Mouse (Mus musculus) forebrain, embryonic 13.5 days (tissue): ENCODE results near the gene Ache. TPM values are rescaled to one million over a fixed set of nuclear protein-coding genes. Genes with fewer than 3 reads are reported as not detected.
"Not testable (repeated sequence)": the region's sequence is repeated elsewhere in the genome, so short reads cannot be mapped to it uniquely, and the experiment has no call there.

ENCODE experiments used
- ATAC-seq: fragments of 200-750 bp; cut with Nextera tagmentation; 2 replicates; pipeline ENCODE4 v1.8.0; 2017
- H3K27ac ChIP-seq: fragments of 300-500 bp; sonication (generic); 2 replicates; pipeline ENCODE4 v1.5.1; 2015; ENCODE audit warnings: inconsistent platforms, mild to moderate bottlenecking, moderate library complexity
- H3K27me3 ChIP-seq: fragments of 300-500 bp; sonication (generic); 2 replicates; pipeline ENCODE4 v1.6.1; 2015; ENCODE audit warnings: mild to moderate bottlenecking, inconsistent platforms
- H3K36me3 ChIP-seq: fragments of 300-500 bp; sonication (generic); 2 replicates; pipeline ENCODE4 v1.6.1; 2015; ENCODE audit warnings: mild to moderate bottlenecking, inconsistent platforms; ENCODE audit not compliant: poor library complexity, severe bottlenecking
- H3K4me1 ChIP-seq: fragments of 300-500 bp; sonication (generic); 2 replicates; pipeline ENCODE4 v1.6.1; 2015; ENCODE audit warnings: inconsistent platforms
- H3K4me2 ChIP-seq: fragments of 300-500 bp; sonication (generic); 2 replicates; pipeline ENCODE4 v1.6.1; 2015; ENCODE audit warnings: inconsistent platforms, mild to moderate bottlenecking, moderate library complexity
- H3K4me3 ChIP-seq: fragments of 300-500 bp; sonication (generic); 2 replicates; pipeline ENCODE4 v1.5.1; 2015; ENCODE audit warnings: mild to moderate bottlenecking, inconsistent platforms
- H3K9ac ChIP-seq: fragments of 300-500 bp; sonication (generic); 2 replicates; pipeline ENCODE4 v1.6.1; 2015; ENCODE audit warnings: mild to moderate bottlenecking, inconsistent platforms
- H3K9me3 ChIP-seq: fragments of 300-500 bp; sonication (generic); replicated peaks from 2 replicates; pipeline ENCODE4 v1.6.1; 2016; ENCODE audit warnings: inconsistent platforms
- WGBS: fragments of 180-500 bp; shearing (Covaris S2); methylation state at CpG from one replicate; pipeline ENCODE4 v1.1.7; 2015; 5-methylcytosine and 5-hydroxymethylcytosine counted together
- polyA plus RNA-seq: library from polyadenylated mRNA; unstranded; fragments of >200 nt; fragmentation: Nextera tagmentation; extraction: Ambion mirVana; gene quantifications from 2 replicates; pipeline ENCODE4 v1.2.1, GENCODE M21; 2015

Gene Ache
- polyA plus RNA-seq: 2.7 and 4.1 TPM in 2 replicates

- Histone ChIP-seq H3K27me3 (peaks cover 52% of the 10 kb centered on the region), H3K4me2 (peak within 1 kb of the TSS; percentile 94), H3K9me3 (no peaks in the 10 kb centered on the region), H3K9ac (peak within 1 kb of the TSS; percentile 66), H3K4me1 (peaks cover 24% of the 10 kb centered on the region), H3K4me3 (peak within 1 kb of the TSS; percentile 49), H3K36me3 (no peaks in the 10 kb centered on the region), H3K27ac (no peak within 1 kb of the TSS; the same call in 1 of the 2 replicates)
- peak; percentile 59 for ATAC-seq
- WGBS: 1% methylated on average over 40 of the region's 40 CpGs
Observed at GRCm38 (mm10) chr5:137287032-137287952, at the start of gene Ache. Gene Ache, plus strand, starts transcription at chr5:137287519.

DNA sequence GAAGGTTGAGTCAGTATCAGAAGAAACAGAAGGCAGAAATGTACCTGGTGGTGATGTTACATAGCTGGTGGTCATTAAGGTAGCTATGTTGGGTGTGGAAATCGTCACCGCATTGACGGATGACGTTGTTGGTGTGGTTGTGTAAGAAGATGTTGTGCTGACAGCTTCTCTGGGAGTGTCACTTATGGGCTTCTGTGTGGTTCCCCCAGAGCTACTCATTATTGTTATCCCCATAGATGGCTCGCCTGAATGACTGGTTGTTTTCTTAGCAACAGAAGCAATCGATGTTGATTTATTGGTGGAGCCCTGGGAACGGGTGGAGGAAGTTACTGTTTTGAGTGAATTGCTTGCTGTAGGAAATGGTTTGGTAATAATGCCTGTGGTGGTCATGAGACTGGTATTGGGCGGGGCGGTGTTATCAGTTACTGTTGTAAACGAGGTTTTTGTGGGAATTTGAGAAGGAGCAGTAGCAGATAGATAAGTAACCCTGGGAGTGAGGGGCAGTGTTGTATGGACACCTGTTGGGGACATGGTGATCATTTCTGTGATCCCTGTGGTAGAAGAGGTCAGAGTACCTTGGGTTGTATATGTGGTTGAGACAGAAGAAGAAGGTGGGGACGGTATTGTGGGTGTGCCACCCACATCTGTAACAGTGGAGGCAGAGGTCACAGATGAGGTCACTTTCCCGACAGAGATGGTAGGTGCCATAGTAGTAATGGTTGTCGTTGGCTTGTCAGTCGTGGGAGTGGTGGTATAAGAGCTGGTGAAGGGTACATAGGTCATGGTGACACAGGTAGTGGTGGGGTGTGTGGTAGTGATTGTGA lies 23.2 kb upstream of the Ache start:
- Histone ChIP-seq H3K9ac (no peak overlapping the region), H3K9me3 (no peaks in the 10 kb centered on the region), H3K4me3 (no peak overlapping the region), H3K36me3 (no peaks in the 10 kb centered on the region), H3K27me3 (no peaks in the 10 kb centered on the region), H3K27ac (no peak overlapping the region), H3K4me2 (no peak overlapping the region), H3K4me1 (0 out of 2 replicates have a peak, but pooled peaks cover 4% of the 10 kb centered on the region)
- no peak for ATAC-seq
- 88% methylated on average over 14 of the region's 14 CpGs for WGBS

DNA sequence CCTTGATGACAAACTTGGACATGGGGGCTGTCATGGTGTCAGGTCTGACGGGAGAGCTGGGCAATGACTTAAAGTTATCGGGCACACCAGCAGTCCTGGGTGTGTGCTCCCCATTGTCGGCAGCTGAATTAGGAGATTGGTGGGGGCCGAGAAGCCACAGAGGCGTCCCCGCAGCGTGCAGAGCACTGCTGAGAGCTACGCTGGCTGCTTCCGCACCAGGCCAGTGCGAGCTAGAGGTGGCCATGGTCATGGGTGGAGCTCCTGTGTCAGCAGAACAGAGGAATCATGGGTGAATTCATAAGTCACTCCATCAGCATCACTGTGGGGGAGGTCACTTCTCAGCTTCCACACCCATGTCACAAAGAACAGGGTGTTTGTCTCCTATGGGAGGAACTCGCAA lies 22.5 kb upstream of the Ache start:
- 92% methylated on average over 11 of the region's 11 CpGs for WGBS

DNA sequence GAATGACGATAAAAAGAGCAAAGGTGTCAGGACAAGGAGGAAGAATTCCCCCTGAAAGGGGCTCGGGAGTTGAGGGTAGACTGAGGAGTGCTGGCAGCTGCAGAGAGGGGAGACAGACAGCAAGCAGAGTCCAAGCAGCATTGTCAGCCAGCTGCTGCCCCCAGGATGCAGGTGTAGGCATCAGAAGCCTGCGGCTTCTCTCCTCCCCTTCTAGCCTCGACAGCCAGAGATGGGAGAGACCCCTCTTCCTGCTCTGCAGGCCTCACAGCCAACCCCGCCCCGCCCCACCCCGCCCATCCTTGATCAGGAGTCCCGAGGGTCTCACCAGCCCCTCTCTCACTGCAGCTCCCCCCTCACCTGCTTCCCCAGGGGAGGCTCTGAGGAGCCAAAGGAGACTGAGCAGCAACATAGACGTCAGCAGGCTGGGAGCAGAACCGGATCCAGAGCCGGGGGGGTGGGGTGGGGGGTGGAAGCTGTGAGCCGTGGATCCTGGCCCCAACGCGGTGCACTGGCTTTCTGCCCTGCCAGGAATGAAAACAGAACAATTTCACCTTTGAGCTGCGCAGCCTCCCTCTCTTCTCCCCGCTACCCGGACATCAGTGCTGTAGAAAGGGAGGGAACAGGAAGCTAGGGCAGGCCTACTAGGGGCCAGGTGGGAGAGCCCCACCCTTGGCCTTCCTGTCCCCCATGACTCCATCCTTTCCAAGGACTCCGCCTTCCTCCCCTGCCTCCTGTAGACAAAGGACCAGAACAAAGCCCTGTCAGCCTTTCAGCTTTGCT lies 19.0 kb upstream of the Ache start:
- Histone ChIP-seq H3K4me3 (no peak overlapping the region), H3K9me3 (peaks cover 6% of the 10 kb centered on the region), H3K27me3 (no peaks in the 10 kb centered on the region), H3K36me3 (no peaks in the 10 kb centered on the region), H3K4me2 (no peak overlapping the region), H3K27ac (no peak overlapping the region), H3K9ac (no peak overlapping the region), H3K4me1 (0 out of 2 replicates have a peak, but pooled peaks cover 4% of the 10 kb centered on the region)
- 42% methylated on average over 14 of the region's 18 CpGs for WGBS
- no peak for ATAC-seq

More for the DNA sequence above, 22.5 kb upstream of the Ache start:
- no peak overlapping the region for H3K4me3 ChIP-seq
- H3K27me3 ChIP-seq: no peaks in the 10 kb centered on the region
- 0 out of 2 replicates have a peak, but pooled peaks cover 4% of the 10 kb centered on the region for H3K4me1 ChIP-seq
- no peak overlapping the region for H3K4me2 ChIP-seq
- no peaks in the 10 kb centered on the region for H3K36me3 ChIP-seq
- H3K9ac ChIP-seq: no peak overlapping the region
- no peak overlapping the region for H3K27ac ChIP-seq
- ATAC-seq: no peak
- no peaks in the 10 kb centered on the region for H3K9me3 ChIP-seq

- Histone ChIP-seq H3K9ac (no peak overlapping the region), H3K27ac (no peak overlapping the region), H3K4me1 (no peaks in the 10 kb centered on the region), H3K9me3 (peaks cover 8% of the 10 kb centered on the region), H3K27me3 (0 out of 2 replicates have a peak, but pooled peaks cover 4% of the 10 kb centered on the region), H3K4me3 (no peak overlapping the region), H3K4me2 (no peak overlapping the region), H3K36me3 (no peaks in the 10 kb centered on the region)
- ATAC-seq: no peak
- 50% methylated on average over 18 of the region's 18 CpGs for WGBS
Observed at GRCm38 (mm10) chr5:137277360-137278342, 9.7 kb upstream of the Ache start.

GRCm38 (mm10) chr5:137284411-137284810 lies 2.9 kb upstream of the Ache start:
- Histone ChIP-seq H3K27me3 (peaks cover 27% of the 10 kb centered on the region), H3K4me1 (peaks cover 24% of the 10 kb centered on the region)
- H3K27ac ChIP-seq, H3K36me3 ChIP-seq, H3K4me2 ChIP-seq, ATAC-seq, H3K9me3 ChIP-seq, H3K4me3 ChIP-seq, H3K9ac ChIP-seq: not testable (repeated sequence)
- WGBS: 89% methylated on average over 4 of the region's 6 CpGs

DNA sequence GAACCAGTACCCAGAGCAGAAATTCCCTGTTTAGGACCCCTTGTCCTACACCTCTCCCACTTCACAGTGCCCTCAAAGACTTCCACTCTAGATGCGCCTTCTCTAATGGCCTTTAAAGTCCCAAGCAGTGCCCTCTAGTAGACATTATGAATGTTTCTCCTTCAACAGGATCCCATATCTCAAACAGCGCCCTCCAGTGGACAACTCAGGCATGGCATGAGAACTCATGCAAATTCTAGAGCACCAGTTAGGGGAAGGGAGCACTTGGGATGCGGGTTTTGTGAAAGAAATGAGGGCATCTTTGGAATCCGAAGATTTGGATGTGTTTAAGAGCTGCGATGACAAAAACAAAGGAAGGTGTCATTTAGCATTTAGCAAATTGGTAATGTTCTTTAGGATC lies 2.3 kb upstream of the Ache start:
- Histone ChIP-seq H3K9me3 (no peaks in the 10 kb centered on the region), H3K9ac (no peak overlapping the region), H3K4me1 (peaks cover 24% of the 10 kb centered on the region), H3K4me2 (no peak overlapping the region), H3K36me3 (no peaks in the 10 kb centered on the region), H3K27me3 (peaks cover 33% of the 10 kb centered on the region), H3K27ac (no peak overlapping the region), H3K4me3 (no peak overlapping the region)
- WGBS: 58% methylated on average over 5 of the region's 5 CpGs
- no peak for ATAC-seq

DNA sequence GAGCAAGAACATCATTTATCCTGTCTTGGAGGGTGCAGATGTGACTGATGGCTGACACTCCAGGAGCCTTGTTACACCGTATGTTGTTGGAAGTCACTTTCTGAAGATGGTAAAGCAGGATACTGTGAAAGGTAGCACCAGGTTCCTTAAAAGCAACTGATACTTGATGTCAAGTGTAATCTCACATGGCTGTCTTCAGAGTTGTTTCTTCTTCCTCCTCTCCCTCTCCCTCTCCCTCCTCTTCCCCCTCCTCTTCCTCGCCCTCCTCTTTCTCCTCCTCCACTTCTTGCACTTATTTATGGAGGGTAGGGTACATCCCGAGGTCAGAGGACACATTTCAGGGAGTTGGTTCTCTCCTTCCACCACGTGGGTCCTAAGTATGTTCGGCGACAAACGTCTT lies 1.3 kb upstream of the Ache start:
- Histone ChIP-seq H3K4me3 (no peak overlapping the region), H3K4me2 (no peak overlapping the region), H3K27me3 (peaks cover 43% of the 10 kb centered on the region), H3K27ac (no peak overlapping the region), H3K9ac (no peak overlapping the region), H3K36me3 (no peaks in the 10 kb centered on the region), H3K4me1 (peaks cover 24% of the 10 kb centered on the region), H3K9me3 (no peaks in the 10 kb centered on the region)
- no peak for ATAC-seq
- WGBS: 56% methylated on average over 7 of the region's 7 CpGs

- peak overlapping the region; percentile 49 for H3K4me3 ChIP-seq
- no peaks in the 10 kb centered on the region for H3K9me3 ChIP-seq
- peaks cover 24% of the 10 kb centered on the region for H3K4me1 ChIP-seq
- H3K4me2 ChIP-seq: peak overlapping the region; percentile 94
- WGBS: under 1% methylated on average over 14 of the region's 16 CpGs
- ATAC-seq: peak; percentile 72
- peak overlapping the region; percentile 66 for H3K9ac ChIP-seq
- no peak overlapping the region; the same call in 1 of the 2 replicates for H3K27ac ChIP-seq
- no peaks in the 10 kb centered on the region for H3K36me3 ChIP-seq
- H3K27me3 ChIP-seq: peaks cover 47% of the 10 kb centered on the region
Observed at GRCm38 (mm10) chr5:137286655-137287031, 676 bp upstream of the Ache start.

GRCm38 (mm10) chr5:137287953-137288743 lies 829 bp downstream of the Ache start:
- Histone ChIP-seq H3K27ac (no peak overlapping the region; the same call in 1 of the 2 replicates), H3K4me3 (peak overlapping the region; percentile 49), H3K36me3 (no peaks in the 10 kb centered on the region), H3K4me2 (peak overlapping the region; percentile 94), H3K27me3 (peaks cover 56% of the 10 kb centered on the region), H3K9ac (peak overlapping the region; percentile 66), H3K9me3 (no peaks in the 10 kb centered on the region), H3K4me1 (peaks cover 30% of the 10 kb centered on the region)
- under 1% methylated on average over 41 of the region's 65 CpGs for WGBS
- peak; percentile 19; the same call in 1 of the 2 replicates for ATAC-seq
